Mouse (Mus musculus): ENCODE results near the gene Fbxl14. TPM values are rescaled to one million over a fixed set of nuclear protein-coding genes. Genes with fewer than 3 reads are reported as not detected.
A peak's percentile ranks its signal among the peaks of the same experiment; 100 is the strongest.

The Fbxl14 gene
- total RNA-seq, 2 experiments from 2014 or later = 9.2 to 10.5 TPM

GRCm38 (mm10) chr6:119489765-119490164, 10.3 kb downstream of the Fbxl14 start:
- peak; percentile 71; the same call in 1 of the 2 replicates for ATAC-seq (replicated peaks; ENCODE audit: low FRiP score, poor library complexity, severe bottlenecking)

DNA sequence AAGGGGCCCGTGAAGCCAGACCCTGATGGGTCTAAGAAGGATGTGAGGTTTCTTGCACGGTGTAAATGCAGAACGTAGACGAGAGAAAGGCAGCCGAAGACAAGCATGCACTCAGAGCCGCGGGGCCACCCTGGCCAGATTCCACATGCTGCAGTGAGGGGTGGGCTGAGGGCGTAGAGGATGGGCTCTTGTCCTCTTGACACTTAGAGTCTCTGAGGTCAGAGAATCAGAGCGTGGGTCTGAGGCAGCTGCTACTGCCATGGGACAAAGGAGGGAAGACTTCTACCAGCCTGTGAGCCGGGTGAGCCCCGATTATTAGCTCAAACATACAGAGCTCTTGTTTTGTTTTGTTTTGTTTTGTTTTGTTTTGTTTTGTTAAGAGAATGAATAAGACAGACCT, 11.1 kb downstream of the Fbxl14 start:
- no peak for ATAC-seq (replicated peaks; ENCODE audit: low FRiP score, poor library complexity, severe bottlenecking)

DNA sequence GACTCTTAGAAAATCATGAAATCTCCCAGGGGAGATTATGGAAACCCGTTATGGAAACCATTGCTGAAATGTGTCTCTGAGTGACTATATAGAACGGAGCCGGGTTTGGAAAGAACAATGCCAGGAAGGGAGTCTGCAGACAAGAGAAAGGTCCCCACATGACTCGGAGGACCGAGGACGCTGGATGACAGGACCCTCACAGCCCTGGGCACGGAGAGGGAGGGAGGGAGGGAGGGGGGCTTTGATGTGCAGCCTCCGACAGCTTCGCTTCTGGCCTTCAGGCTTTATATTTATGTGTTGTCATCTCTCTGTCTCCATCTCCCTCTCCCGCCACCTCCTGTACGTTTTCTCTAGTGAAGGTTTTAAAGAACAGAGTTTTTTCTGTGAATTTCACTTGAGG, 11.5 kb downstream of the Fbxl14 start:
- ATAC-seq (replicated peaks; ENCODE audit: low FRiP score, poor library complexity, severe bottlenecking) = no peak

DNA sequence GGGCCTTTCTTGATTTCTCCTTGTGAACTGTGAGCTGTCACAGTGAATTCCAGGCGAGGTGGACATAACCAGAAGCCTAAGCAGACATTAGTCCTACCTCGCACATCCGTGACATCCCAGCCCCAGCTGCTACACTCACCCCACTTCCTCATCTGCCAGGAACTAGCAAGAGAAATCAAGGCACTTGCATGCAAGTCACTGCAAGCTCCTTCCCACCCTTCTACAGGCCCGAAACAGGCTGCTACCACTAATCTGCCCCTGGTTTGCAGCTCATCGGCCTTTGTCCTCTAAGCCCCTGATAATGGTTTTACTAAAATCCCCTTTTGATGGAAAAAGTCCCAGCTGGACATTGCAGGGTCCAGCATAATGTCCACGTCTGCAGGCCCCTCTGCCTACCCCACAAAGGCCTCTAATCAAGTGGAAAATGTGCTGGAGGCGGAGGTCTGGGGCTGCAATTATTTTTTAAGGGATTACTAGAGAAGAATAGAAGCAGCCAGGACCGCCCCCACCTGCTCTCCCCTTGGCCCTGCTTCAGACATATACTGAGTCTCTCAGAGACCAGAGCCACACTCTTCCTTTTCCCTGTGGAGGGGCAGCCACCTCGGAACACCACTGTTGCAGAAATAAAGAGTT, 12.6 kb downstream of the Fbxl14 start:
- ATAC-seq (replicated peaks; ENCODE audit: low FRiP score, poor library complexity, severe bottlenecking) = no peak

GRCm38 (mm10) chr6:119492630-119493014, 13.2 kb downstream of the Fbxl14 start:
- ATAC-seq (replicated peaks; ENCODE audit: low FRiP score, poor library complexity, severe bottlenecking) = no peak

DNA sequence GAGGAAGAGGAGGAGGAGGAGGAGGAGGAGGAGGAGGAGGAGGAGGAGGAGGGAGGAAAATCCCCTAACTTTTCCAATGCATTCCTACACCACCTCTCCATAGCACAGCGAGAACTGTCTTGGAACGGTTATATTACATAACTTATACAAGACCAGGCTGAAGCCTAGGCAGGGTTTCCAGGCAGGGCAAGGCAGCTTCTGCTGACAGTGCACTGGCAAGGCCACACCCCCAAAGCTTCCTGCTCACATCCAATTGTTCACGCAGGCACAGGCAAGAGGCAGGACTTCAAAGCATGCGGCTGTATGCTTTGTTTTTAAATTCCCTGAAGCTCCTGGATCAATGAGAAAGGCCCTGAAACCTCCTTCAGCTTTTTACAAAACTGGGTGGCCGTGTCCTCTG, 19.8 kb downstream of the Fbxl14 start:
- no peak for ATAC-seq (replicated peaks; ENCODE audit: low FRiP score, poor library complexity, severe bottlenecking)

- no peak for ATAC-seq (replicated peaks; ENCODE audit: low FRiP score, poor library complexity, severe bottlenecking)
Measured at GRCm38 (mm10) chr6:119500086-119500485, 20.6 kb downstream of the Fbxl14 start.

DNA sequence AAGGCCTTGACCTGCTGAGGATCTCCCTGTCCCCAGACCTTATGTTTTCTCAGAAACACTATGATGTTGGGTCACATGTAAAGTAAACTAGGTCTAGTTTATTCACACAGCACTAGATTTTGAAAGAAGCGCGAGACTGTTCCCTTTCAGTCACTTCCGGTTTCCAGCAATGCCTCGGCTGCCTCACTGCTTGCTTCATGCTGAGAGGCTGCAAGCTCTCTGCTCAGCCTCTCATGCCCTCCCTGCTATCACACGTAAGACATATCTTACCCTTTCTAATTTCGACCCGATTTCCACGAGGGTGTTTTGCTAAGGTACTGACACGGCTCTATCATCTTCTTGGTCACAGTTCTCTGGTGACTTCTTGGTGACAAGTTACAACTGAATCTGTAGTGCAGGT, 22.6 kb downstream of the Fbxl14 start:
- no peak for ATAC-seq (replicated peaks; ENCODE audit: low FRiP score, poor library complexity, severe bottlenecking)

DNA sequence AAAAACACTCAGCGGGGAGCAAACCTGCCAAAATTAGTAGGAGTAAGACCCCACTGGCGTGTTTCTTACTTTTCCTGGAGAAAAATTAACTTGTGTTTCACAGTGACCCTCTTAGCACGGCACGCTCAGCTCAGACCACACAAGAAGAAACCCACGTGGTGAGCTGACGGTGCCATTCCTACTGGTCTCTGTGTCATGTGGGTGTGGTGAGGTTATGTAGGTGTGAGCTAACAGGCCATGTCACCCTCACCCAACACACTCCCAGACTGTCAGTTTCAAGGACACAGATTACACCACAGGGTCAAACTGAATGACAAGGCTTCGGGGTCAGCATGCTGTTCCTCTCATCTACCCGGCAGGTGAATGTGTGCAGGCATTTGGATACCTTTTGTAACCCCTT, 25.3 kb downstream of the Fbxl14 start:
- no peak for ATAC-seq (replicated peaks; ENCODE audit: low FRiP score, poor library complexity, severe bottlenecking)

DNA sequence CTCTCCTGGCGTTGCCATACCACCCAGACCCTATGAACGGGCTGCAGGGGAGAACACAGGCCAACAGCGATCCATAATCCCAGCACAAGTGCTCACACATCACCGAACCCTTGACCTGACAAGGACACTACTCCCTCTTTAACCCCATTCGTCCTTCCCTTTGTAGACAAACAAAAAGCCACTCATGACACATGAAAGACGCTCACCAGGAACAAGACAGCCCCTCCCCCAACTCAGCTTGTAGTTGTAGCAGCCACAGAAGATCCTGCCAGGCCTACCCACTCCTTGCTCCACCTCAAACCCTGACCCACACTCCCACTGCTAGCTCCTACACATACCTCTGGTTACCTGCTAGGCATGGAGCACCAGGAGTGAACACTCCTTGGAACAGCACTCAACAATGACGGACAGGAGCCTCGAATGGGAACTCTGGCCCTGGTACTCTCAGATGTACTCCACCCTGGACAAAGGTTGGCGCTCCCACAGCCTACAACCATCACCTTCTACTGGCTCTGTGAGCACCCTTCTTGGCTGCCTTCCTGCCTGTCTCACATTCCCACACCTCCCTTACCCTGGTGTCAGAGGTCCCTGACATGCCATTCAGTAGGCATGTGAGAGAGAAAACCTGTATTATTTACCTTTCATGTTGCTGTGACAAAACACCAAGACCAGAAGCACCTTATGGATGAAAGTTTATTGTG, 26.2 kb downstream of the Fbxl14 start:
- no peak; the same call in 1 of the 2 replicates for ATAC-seq (replicated peaks; ENCODE audit: low FRiP score, poor library complexity, severe bottlenecking)

GRCm38 (mm10) chr6:119508221-119508620, 28.8 kb downstream of the Fbxl14 start:
- no peak for ATAC-seq (replicated peaks; ENCODE audit: low FRiP score, poor library complexity, severe bottlenecking)

DNA sequence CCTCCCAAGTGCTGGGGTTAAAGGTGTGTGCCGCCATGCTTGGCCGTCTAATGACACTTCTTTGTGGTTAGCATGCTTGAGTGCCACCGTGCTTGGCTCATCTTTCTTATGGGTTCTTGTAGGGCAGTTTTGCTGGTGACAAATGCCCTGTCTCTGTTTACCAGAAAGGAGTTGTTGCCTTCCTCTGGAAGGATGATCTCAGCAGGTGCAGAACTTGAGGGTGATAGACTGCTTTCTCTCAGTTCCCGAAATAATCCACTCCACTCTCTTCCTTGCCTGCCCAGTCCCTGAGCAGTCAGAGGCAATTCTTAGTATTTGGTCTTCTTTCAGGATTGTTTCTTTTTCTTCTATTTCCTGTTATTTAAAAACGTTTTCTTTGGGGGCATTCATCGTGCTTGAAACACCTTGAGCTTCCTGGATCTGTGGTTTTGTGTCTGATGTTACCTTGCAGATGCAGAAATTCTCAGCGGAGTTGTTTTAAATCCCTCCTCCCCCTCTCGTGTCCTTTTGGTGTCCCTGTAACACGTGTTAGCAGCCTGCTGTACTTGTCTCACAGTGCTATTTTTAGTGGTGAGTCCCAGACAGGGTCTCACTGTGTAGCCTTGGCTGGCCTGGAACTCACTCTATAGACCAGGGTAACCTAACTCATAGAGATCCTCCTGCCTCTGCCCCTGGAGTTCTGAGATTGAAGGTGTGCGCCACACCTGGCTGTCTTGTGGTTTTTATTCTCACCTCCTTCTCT, 29.3 kb downstream of the Fbxl14 start:
- no peak for ATAC-seq (replicated peaks; ENCODE audit: low FRiP score, poor library complexity, severe bottlenecking)

- ATAC-seq (replicated peaks; ENCODE audit: low FRiP score, poor library complexity, severe bottlenecking) = no peak
Measured at GRCm38 (mm10) chr6:119509437-119510037, 30.1 kb downstream of the Fbxl14 start.

DNA sequence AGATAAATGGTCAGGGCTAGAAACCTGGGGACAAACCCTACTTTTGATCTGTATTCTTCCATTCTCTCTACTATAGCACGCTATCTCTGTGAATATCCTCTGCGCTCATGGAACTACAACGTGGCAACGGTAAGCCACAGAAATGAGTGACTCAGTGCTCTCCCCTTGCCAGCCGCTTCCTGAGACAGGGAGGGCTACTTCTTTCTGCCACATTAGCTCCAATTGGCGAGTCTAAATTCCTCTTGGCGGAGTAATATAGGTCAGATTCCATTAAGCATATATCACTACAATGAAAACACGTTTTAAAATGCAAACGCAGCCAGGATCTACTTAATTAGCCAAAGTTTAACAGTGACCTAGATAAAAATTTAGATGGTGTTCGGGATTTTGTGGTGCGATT, 33.2 kb downstream of the Fbxl14 start:
- no peak for ATAC-seq (replicated peaks; ENCODE audit: low FRiP score, poor library complexity, severe bottlenecking)

DNA sequence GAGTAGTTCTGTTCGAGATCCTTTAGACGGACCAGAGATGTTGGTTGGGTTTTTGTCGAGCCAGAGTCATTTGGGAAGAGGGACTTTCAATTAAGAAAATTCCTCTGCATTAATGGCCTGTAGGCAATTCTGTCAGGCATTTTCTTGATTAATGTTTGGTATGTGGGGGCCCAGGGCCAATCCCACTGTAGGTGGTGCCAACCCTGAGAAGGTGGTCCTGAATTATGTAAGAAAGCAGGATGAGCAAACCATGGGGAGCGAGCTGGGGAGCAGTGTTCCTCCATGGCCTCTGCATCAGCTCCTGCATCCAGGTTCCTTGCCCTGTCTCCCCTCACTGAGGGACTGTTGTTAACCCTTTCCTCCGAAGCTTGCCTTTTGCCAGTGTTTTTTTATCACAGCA, 34.0 kb downstream of the Fbxl14 start:
- no peak for ATAC-seq (replicated peaks; ENCODE audit: low FRiP score, poor library complexity, severe bottlenecking)

DNA sequence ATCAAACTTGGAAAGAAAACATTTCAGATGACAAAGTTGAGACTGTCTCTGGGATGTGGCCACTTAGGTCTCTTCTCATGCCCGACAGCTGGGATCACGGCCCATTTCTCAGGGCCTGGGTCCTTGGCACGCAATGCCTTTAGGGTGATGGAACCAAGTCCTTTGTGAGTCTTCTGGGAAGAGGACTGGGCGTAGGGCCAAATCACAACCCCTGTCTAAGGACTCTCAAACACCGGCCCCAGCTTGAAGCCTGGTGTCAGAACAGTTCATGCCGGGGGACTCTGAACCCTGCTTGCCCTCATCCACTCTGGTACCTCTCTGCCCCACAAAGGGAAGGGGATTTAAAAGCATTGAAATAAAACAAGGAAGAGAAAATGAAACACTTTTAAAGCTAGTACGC, 34.6 kb downstream of the Fbxl14 start:
- no peak for ATAC-seq (replicated peaks; ENCODE audit: low FRiP score, poor library complexity, severe bottlenecking)

GRCm38 (mm10) chr6:119520731-119521130, 41.3 kb downstream of the Fbxl14 start:
- ATAC-seq (replicated peaks; ENCODE audit: low FRiP score, poor library complexity, severe bottlenecking) = no peak

DNA sequence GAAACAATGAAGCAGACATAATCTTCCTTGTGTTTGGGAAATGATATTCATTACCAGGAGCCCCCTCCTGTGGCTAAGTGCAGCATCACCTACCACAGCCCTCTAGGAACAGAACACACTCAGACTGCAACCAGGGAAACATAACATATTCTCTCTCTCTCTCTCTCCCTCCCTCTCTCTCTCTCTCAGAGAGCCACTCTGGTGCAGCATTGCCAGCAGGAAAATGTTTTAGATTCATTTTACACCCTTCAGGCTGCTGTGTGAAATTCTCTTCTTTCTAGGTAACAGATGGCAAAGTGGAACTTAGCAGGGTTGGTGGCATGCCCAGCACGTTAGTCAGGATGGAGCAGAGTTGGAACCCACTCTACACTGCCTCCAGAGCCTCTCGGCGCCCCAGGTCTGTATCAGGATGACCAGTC, 42.0 kb downstream of the Fbxl14 start:
- ATAC-seq (replicated peaks; ENCODE audit: low FRiP score, poor library complexity, severe bottlenecking) = no peak

DNA sequence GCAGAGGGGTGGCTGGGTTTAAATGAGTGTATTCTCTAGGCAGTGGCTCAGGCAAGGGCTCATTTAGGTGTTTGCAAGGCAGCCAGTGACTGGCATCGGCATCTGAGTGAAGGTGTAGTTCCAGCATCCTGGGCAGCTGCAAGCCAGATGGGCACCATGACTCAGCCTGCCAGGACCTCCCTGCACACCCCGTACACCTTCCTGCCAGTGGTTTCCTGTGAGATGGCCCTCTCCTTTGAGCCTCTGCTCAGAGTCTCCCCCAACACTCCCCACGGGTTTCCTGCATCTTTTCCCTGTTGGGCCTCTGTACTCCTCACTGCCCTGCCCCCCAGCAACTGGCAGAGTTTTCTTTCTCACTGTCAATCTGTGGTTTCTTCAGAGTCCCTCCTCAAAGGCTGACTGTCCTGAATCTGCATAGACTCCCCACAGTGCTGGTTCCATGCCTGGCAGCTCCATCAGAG, 42.5 kb downstream of the Fbxl14 start:
- no peak for ATAC-seq (replicated peaks; ENCODE audit: low FRiP score, poor library complexity, severe bottlenecking)

- no peak for ATAC-seq (replicated peaks; ENCODE audit: low FRiP score, poor library complexity, severe bottlenecking)
Measured at GRCm38 (mm10) chr6:119526498-119526897, 47.0 kb downstream of the Fbxl14 start.

DNA sequence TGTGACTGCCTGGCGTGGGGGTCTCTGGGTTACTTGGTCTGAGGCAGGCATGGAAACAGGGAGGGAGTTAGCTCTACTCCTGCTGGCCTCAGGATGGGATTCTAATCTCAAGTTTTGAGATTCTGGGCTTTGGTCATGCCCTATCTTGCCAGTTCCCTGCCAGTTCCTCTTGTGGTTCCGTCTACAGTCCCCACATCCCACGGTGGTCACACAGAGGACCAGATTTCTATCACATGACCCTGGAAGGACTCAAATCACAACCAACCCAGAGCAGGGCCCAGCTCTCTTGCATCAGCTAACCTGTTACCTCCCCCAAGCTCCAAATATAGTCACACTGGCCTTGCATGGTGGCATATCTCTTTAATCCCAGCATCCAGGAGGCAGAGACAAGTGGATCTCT, 50.2 kb downstream of the Fbxl14 start:
- ATAC-seq (replicated peaks; ENCODE audit: low FRiP score, poor library complexity, severe bottlenecking) = no peak
